Mouse (Mus musculus) embryonic fibroblast, embryonic 13.5 days (primary cell): ENCODE data around the gene Syngr4.

Experiments
- CTCF ChIP-seq: IDR thresholded peaks from 2 replicates; pipeline ENCODE4 v1.5.1; 2011; ENCODE audit warnings: mild to moderate bottlenecking, control low read depth, low read length, moderate library complexity, borderline replicate concordance; ENCODE audit not compliant: insufficient read depth
- POLR2A ChIP-seq: IDR thresholded peaks from 2 replicates; pipeline ENCODE4 v1.6.1; 2011; ENCODE audit warnings: low read depth, mild to moderate bottlenecking, control low read depth, low read length, moderate library complexity

DNA sequence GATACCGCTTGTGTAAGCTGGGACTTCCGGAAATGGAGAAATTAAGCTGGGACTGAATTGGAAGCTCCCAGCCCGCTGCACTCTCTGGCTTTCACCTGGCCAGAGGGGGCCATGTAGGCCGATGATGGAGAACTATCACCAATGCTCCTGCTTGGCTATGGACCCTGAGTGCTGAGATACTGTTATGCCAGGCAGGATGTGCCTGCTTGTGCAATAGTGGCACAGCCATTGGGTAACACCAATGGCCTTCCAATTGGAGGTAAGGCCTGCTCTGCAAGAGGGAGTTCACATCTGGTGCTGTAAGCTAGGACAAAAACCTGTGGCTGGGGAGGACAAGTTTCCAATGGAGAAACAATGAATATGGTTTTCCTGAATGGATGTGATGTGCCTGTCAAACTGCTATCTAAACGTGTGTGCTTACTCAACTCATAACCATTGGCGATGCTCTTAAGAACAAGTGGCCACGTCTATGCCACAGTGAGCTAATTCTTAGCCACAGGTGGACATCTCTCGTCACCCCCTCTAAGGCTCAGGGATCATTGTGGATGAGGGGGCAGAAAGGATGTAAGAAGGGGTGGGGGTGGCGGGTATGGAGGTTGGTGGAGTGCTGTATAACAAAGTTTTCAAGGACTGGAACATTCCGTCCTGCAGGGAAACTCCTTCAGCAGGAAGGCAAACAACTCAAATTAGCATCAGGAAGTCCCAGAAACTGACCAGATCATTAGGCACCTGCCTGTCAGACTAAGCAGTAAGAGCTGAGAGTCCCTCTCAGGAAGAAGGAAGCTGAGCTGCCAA lies 53.4 kb downstream of the Syngr4 start:
- TF ChIP-seq POLR2A (no peak), CTCF (no peak)
